Mouse (Mus musculus) frontal cortex, postnatal 36 days (tissue): ENCODE data around the gene Zdhhc12.

Experiments
- DNase-seq, 2 experiments: peaks; one replicate each; pipeline ENCODE4 v3.0.0; 2022; ENCODE audit warnings: low spot score in 2 of 2

Gene Zdhhc12

GRCm38 (mm10) chr2:30100214-30100613 is 6.8 kb upstream of the Zdhhc12 start:
- no peak for DNase-seq

GRCm38 (mm10) chr2:30095882-30096527 is 2.6 kb upstream of the Zdhhc12 start:
- DNase-seq, result peak in 1 of 2 experiments; percentile 24

- no peak for DNase-seq
These were observed 750 bp upstream of the Zdhhc12 start for GRCm38 (mm10) chr2:30094208-30094588.

DNA sequence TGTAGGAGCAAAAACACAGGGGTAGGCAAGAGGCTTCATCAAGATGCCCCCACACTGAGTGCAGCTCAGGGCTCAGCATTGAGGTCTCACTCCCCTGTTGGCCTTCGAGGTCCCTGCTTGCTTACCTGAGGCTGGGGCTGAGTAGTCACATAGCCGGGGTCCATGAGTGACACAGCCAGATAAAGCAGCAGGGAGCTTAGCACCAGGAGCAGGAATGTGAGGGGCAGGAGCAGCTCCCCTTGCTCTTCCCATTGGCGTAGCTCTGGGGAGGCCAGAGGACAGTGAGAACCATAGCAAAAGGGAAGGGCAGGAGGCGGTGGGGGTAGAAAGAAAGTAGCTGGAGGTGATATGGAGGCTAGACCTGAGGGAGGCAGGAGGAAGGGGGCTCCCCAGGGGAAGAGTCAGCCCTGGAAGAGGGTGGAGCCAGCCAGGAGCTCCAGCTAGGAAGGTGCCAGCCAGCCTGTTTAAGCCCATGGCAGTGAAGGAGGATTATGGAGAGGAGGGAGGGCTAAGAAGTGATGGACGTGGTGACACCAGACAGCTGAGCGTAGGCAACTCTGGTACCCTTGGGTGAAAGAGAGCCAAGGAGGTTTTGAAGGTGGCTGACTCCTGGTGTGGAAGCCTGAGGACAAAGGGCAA is 1.0 kb downstream of the Zdhhc12 start:
- no peak for DNase-seq

DNA sequence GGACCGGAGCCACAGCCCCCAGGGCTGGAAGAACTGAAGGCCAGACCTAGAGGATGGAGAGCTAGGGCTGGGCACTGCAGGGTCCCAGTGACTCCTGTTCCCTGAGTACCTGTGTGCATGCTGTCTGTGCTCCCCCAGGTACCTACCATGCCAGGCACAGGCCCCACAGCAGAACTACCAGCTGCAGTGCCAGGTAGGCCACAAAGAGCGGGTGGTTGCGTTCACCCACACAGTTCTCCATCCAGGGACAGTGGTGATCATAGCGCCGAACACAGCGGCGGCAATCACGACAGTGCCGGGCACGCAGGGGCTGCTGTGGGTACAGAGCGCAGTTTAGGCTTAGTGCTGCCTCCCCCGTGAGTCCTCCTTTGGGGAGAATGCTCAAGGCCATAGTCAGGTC is 1.9 kb downstream of the Zdhhc12 start:
- DNase-seq, result no peak

- no peak for DNase-seq
These were observed 6.1 kb downstream of the Zdhhc12 start for GRCm38 (mm10) chr2:30087310-30087709.

- DNase-seq, result no peak
These were observed 8.8 kb downstream of the Zdhhc12 start for GRCm38 (mm10) chr2:30084632-30085031.

DNA sequence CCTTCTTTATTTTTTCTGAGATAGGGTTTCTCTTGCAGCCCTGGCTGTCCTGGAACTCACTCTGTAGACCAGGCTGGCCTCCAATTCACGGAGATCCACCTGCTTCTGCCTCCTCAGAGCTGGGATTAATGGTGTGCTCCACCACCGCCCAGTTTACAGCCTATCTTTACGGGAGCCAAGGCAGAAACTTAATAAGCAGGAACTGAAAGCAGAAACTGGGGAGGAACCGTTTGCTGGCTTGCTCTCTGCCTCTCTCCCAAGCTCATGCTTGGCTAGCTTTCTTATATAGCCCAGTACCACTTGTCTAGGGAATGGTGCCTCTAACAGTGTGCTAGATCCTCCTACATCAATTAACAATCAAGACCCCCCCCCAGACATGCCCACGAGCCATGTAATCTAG is 9.3 kb downstream of the Zdhhc12 start:
- DNase-seq, result no peak

DNA sequence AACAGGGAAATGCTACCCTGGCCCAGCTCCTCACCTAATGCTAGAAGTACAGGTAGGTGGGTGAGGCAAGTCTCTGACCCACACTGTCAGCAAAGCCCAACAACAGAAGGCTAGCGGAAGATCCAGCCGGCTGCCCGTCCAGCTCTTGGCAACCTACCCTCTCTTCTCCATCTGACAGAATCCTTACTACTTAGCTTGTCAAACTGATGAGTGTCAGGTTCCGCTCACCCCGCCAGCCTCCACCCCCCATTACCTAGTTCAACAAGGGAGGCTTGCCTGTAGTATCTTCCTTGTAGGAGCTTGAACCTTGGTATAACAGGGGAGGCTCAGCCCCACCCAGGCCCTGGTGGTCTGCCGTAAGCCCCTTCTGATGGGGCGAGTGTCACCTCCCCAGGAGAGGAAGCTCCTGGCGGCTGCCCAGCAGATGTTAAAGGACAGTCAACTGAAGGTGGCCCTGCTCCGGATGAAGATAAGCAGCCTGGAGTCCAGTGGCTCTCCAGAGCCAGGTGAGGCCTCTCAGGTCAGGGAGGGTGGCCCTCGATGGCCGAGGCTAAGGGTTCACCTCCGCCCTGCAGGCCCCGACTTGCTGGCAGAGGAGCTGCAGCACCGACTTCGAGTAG is 13.2 kb downstream of the Zdhhc12 start:
- DNase-seq, result no peak

DNA sequence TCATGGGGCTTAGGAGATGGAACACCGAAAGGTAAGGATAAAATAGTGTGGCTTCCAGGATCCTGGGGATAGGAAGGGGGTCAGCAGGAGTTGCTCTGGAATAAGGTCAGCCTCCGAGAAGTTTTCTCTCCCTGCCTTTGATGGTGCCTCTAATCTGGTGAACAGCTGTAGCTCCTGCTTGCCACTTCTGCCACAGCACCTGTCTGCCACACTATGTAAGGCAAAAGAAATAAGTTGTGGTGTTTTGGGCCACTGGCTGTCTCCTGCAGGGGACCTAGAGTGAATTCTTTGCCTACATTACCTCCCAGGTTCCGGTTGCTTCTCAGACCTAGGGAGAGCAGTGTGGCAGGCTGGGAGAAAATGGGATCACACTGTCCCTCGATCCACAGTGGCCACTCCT is 14.7 kb downstream of the Zdhhc12 start:
- no peak for DNase-seq

- DNase-seq, result no peak
These were observed 15.1 kb downstream of the Zdhhc12 start for GRCm38 (mm10) chr2:30078349-30078712.

DNA sequence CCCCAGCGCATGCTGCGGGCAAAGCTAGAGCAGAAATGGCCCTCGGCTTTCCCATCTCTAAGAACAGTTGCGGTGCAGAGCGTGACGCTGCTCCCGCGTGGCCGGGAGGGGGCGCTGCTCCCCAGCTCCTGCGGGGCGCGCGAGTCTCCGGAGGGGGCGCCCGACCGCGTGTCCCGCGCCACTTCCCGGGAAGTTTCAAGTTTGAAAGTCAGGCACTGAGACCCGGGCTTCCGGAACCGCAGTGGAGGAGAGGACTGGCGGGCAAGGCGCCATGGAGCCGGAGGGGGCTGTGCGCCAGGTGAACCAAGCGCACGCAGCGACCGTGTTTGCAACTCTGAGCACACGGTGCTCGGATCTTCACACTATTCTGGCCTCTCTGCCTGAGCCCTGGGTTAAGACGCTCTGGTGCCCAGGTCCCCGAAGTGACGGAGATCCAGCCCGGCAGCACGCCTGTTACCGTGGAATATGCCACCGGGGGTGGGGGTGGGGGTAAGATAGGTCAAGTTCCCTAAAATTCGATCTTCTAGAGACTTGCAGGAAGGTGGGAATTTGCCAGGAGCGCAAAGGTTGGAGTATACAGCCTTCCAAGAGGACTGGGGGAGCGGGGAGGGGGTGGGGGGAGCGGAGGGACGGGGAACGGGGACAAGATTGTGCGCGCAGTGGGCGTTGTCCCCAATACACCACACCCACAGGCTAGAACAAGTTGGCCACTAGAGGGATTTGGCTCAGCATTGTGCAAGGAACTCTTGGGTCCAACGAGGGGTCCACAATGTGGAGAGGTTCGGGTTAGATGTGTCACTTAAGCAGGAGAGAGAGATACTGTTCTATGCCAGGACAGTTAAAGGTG is 15.7 kb downstream of the Zdhhc12 start, which contains the start of gene Pkn3:
TSS of gene Pkn3 (plus strand) at position 183 of the 847 bp plus-strand sequence.
- peak; percentile 75 to 83 for DNase-seq

DNA sequence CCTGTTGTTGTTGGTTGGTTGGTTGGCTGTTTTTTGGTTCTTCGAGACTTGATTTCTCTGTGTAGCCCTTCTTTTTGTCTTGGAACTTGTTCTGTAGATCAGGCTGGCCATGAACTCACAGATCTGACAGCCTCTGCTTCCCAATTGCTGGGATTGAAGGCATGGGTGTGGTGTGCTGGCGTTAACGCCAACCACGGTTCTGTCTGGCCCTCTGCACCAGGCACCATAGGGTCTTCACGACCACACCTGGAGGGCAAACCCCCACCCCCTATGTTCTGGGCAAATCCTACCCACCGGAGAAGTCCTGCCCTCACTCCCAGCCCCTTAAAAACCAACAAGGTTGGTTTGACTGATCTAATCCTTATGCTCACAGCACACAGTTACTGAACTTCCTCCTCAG is 16.5 kb downstream of the Zdhhc12 start:
- no peak for DNase-seq

GRCm38 (mm10) chr2:30076439-30076838 is 17.0 kb downstream of the Zdhhc12 start:
- no peak for DNase-seq

DNA sequence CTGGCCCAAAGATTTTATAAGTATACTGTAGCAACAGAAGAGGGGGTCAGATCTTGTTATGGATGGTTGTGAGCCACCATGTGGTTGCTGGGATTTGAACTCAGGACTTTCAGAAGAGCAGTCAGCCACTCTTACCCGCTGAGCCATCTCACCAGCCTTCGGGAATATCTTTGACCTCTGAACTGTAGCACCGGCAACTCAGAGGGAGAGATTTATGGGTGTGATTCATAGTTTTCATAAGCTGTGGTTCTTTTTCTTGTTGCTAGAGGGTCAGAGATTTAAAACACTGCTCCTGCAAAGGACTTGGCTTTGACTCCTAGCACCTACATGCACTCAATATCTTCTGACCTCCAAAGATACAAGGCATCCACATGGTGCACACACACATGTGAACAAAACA is 17.8 kb downstream of the Zdhhc12 start:
- DNase-seq, result no peak

DNA sequence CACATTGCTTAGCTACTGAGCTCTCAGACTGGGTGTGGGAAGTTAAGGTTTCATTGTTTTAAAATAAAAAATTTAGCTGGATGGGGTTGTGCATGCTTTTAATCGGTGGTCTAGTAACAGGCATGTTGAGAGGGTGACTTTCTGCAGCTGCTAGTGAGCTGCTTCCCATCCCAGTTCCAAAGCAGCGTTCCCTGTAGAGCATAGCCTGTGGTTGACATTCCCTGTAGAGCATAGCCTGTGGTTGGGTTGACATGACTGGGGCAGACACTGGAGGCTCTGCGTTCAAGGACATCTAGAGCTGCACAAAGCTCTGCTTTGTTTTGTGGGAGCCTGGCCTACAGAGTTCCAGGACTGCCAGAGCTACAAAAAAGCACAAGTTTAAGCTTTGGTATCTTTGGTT is 20.2 kb downstream of the Zdhhc12 start:
- no peak for DNase-seq

GRCm38 (mm10) chr2:30072875-30073274 is 20.6 kb downstream of the Zdhhc12 start:
- DNase-seq, result no peak

DNA sequence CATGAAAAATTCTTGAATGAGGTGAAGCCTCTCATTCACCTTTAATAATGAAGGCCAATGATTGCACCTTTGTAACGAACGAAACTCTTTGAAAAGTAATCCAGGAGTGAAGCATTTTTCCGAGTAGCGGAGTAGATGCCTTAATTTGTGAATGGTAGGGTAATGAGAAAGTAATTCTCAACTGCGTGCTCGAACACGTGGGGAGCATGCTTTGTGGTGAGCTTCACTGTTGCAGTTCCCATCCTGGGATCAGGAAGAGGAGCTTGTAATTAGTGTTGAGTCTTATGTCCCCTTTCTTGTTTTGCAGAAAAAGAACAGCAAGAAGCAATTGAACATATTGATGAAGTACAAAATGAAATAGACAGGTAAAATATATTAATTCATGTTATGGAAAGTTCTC is 25.5 kb downstream of the Zdhhc12 start:
- no peak for DNase-seq

DNA sequence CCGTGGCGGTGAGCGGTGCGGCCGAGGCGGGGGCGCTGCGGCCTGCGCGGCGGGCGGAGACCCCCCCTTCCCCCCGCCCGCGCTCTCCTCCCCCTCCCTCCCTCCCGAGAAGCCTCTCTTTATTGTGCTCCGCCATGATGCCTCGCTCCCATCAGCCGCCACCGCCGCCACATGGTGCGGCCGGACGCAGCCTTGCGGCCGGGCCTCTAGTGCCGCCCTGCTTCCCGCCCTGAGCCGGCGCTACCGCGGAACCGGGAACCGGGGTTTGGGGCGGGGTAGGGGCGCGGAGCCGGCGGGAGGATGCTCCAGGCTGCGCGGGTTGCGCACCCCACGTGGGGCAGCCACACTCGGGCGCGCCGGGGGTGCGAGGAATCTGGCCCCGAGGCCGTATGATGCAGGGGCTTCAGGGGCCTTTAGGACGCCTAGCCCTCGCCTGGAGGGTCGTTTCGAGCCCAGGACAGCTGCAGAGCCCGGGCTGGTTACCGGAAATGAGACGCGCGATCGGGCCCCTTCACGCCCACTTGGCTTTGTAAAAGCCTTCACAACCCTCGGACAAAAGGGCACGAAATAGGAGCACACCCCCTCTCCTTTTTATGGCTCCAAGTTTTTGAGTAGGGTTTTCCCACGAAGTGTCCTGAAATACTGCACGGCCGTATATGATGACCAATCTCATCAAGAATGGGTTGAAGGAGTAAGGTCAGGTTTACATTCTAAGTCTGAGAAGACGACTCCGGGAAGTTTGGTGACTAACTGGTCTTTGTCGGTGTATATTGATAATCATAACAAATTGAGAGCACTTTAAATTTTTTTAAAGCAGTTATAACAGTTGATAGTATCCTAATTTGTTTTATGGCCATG is 26.2 kb downstream of the Zdhhc12 start:
- peak in 1 of 2 experiments; percentile 20 for DNase-seq

DNA sequence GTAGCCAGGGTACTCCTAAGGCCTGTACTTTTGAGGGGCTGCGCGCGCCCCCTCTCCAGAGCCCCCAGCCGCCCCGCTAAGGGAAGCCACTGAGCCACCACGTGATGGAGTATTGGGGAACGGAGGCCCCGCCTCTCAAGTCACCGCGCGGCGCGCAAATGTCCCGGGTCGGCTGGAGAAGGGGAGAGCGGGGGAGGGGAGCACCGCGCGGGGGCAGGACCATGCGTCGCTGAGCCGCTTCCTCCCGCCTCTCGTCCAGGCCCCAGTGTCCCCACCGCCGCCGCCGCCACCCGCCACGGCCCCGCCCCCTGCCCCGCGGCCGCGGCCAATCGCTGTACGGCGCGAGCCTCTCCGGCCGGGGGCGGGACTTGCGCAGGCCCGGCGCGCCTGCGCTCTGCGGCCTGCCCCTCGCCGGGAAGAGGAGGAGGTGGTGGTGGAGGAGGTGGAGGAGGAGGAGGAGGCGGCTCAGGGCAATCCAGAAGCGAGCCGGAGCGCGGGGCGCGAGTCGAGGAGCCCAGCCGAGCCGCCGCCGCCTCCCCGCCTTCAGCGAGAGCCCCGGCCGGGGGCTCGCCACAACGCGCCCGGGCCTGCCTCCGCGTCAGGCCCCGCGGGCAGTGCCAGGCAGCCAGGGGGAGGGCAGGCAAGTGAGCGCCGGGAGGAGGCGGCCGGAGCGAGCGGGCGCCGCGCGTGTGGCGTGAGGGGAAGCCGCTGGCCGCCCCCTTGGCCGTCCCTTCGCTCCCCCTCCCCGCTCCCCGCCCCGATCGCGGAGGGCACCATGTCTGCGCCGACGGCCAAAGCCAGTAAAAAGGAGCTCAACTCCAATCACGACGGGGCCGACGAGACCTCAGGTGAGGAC is 27.2 kb downstream of the Zdhhc12 start:
- DNase-seq, result peak; percentile 89 to 91
